Mouse (Mus musculus): ENCODE results near the gene Nono. TPM values are rescaled to one million over a fixed set of nuclear protein-coding genes. Genes with fewer than 3 reads are reported as not detected.

The Nono gene
- polyA plus RNA-seq, 1 experiment from 2014 or later, result 325 TPM

Other genes starting within 250 kb of the Nono start
- gene Snx12, start 206.8 kb upstream of the Nono start, polyA plus RNA-seq (2015; fragmentation: Nextera tagmentation; extraction: Ambion mirVana), result 47.7 and 51.8 TPM in 2 replicates
- 2.1 TPM in 2 replicates for gene Foxo4, start 174.8 kb upstream of the Nono start, polyA plus RNA-seq (2015; fragmentation: Nextera tagmentation; extraction: Ambion mirVana)
- not detected in 2 replicates for gene Gm614, start 165.3 kb upstream of the Nono start, polyA plus RNA-seq (2015; fragmentation: Nextera tagmentation; extraction: Ambion mirVana)
- gene Il2rg, start 161.1 kb upstream of the Nono start, polyA plus RNA-seq (2015; fragmentation: Nextera tagmentation; extraction: Ambion mirVana), result 13.5 and 13.9 TPM in 2 replicates
- not detected in 2 replicates for gene Gm20489, start 160.3 kb upstream of the Nono start, polyA plus RNA-seq (2015; fragmentation: Nextera tagmentation; extraction: Ambion mirVana)
- gene Med12, start 155.3 kb upstream of the Nono start, polyA plus RNA-seq (2015; fragmentation: Nextera tagmentation; extraction: Ambion mirVana), result 23.7 and 29.6 TPM in 2 replicates
- 4.7 and 5.6 TPM in 2 replicates for gene Nlgn3, start 130.2 kb upstream of the Nono start, polyA plus RNA-seq (2015; fragmentation: Nextera tagmentation; extraction: Ambion mirVana)
- gene Gjb1, start 52.9 kb upstream of the Nono start, polyA plus RNA-seq (2015; fragmentation: Nextera tagmentation; extraction: Ambion mirVana), result 29.2 and 32.0 TPM in 2 replicates
- gene Zmym3, start 8.5 kb upstream of the Nono start, polyA plus RNA-seq (2015; fragmentation: Nextera tagmentation; extraction: Ambion mirVana), result 24.8 and 26.8 TPM in 2 replicates
- gene Itgb1bp2, start 19.8 kb downstream of the Nono start, polyA plus RNA-seq (2015; fragmentation: Nextera tagmentation; extraction: Ambion mirVana), result 1.8 and 4.2 TPM in 2 replicates
- gene Taf1, start 103.4 kb downstream of the Nono start, polyA plus RNA-seq (2015; fragmentation: Nextera tagmentation; extraction: Ambion mirVana), result 11.9 and 13.7 TPM in 2 replicates
- gene Ogt, start 210.7 kb downstream of the Nono start, polyA plus RNA-seq (2015; fragmentation: Nextera tagmentation; extraction: Ambion mirVana), result 132 and 136 TPM in 2 replicates

Measured in stomach, embryonic 15.5 days (tissue).